Mouse (Mus musculus) embryonic fibroblast, embryonic 13.5 days (primary cell): ENCODE measurements around the gene Gm45837.
"Not testable (repeated sequence)": the region's sequence is repeated elsewhere in the genome, so short reads cannot be mapped to it uniquely, and the experiment has no call there.

Experiments used
- CTCF ChIP-seq: IDR thresholded peaks from 2 replicates; pipeline ENCODE4 v1.5.1; 2011; ENCODE audit warnings: mild to moderate bottlenecking, control low read depth, low read length, moderate library complexity, borderline replicate concordance; ENCODE audit not compliant: insufficient read depth
- POLR2A ChIP-seq: IDR thresholded peaks from 2 replicates; pipeline ENCODE4 v1.6.1; 2011; ENCODE audit warnings: low read depth, mild to moderate bottlenecking, control low read depth, low read length, moderate library complexity

- TF ChIP-seq CTCF, POLR2A: not testable (repeated sequence)
Measured at GRCm38 (mm10) chr7:101555473-101555872, 144.8 kb downstream of the Gm45837 start.
